Mouse (Mus musculus) fat pad, adult 2 months (tissue): ENCODE data around the gene Gkn1.

Experiments
- DNase-seq: peaks from one replicate; pipeline ENCODE4 v3.0.0-alpha.2; 2011; ENCODE audit warnings: low read depth, low spot score; ENCODE audit errors: extremely low read depth

Gene Gkn1

GRCm38 (mm10) chr6:87326932-87327331, 23.8 kb downstream of the Gkn1 start:
- no peak for DNase-seq

DNA sequence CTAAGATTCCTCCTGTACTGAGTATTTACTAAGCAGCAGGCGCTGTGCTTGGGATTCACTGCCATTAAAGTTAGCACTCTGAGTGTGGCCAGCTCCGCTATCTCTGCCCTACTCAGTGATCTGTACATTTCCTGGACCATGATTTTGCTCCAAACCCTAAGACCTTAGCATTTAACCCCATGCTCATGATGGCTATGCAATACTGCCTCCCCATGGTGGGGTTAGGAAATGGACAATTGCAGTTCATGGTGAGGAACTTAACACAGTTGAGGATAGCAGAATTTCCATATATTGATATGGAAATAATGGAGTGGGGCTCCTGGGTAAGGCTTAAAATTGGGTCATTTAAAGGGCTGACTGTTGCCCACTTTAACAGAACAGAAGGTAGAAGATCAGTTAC, 27.4 kb downstream of the Gkn1 start:
- no peak for DNase-seq

DNA sequence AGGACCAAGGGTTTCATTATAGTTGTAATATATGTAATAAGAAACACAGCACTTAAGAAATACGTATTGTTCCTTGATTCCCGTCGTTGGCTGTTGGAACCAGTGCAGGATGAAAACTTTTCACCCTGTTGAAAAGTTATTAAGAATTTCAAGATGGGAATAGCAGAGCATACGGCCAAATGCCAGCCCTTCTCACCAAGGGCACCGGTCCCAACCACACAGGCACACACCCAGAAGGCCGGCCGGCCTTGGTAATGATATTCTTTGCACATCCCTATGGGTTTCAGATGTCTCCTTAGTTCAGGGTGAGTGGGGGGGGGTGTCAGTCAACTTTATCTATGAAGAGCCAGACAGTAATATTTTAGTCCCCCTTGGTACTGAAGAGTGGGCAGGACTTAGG, 32.1 kb downstream of the Gkn1 start:
- DNase-seq = no peak

- no peak for DNase-seq
Measured at GRCm38 (mm10) chr6:87316966-87317365, 33.8 kb downstream of the Gkn1 start.

- DNase-seq = no peak
Measured at GRCm38 (mm10) chr6:87312761-87313160, 38.0 kb downstream of the Gkn1 start.

GRCm38 (mm10) chr6:87304486-87304885, 46.3 kb downstream of the Gkn1 start:
- DNase-seq = no peak

- no peak for DNase-seq
Measured at GRCm38 (mm10) chr6:87302746-87303145, 48.0 kb downstream of the Gkn1 start.

DNA sequence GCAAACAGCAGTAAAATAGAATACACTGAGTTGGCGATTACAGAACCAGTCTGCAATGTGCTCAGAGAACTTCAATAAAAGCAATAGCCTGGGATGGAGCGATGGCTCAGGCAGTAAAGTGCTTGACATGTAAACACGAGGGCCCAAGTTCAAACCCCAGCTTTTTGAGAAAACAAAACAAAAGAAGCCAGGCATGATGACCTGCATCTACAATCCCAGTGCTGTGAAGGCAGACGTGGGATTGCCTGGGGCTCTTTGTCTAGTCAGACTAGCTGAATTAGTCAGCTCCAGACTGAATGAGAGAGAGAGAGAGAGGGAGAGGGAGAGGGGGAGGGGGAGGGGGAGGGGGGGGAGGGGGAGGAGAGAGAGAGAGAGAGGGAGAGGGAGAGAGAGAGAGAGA, 48.8 kb downstream of the Gkn1 start:
- DNase-seq = no peak
